Mouse (Mus musculus) heart, embryonic 14.5 days (tissue): ENCODE data around the gene Rptn. TPM values are rescaled to one million over a fixed set of nuclear protein-coding genes. Genes with fewer than 3 reads are reported as not detected.

Experiments used
- ATAC-seq: fragments of 200-750 bp; cut with Nextera tagmentation; 2 replicates; pipeline ENCODE4 v1.8.0; 2017; ENCODE audit warnings: low read depth, moderate TSS enrichment; ENCODE audit not compliant: insufficient number of reproducible peaks, insufficient read depth, low FRiP score
- H3K27ac ChIP-seq, 2 experiments: fragments of 200-500 bp in 1 of 2; fragments of 300-500 bp in 1 of 2; sonication (generic) in 1 of 2; replicated peaks in 1 of 2; 2 replicates each; pipeline ENCODE4 v1.5.1; 2012 to 2014; ENCODE audit warnings: low read depth in 2 of 2, low read length in 2 of 2, control low read depth in 1 of 2, mild to moderate bottlenecking in 1 of 2, mixed read lengths in 1 of 2; ENCODE audit not compliant: control insufficient read depth in 1 of 2, insufficient read depth in 1 of 2
- H3K27me3 ChIP-seq: fragments of 300-500 bp; sonication (generic); 2 replicates; pipeline ENCODE4 v1.6.1; 2014; ENCODE audit warnings: mild to moderate bottlenecking, low read length, control low read depth; ENCODE audit not compliant: control insufficient read depth, insufficient read depth
- H3K36me3 ChIP-seq: fragments of 300-500 bp; sonication (generic); 2 replicates; pipeline ENCODE4 v1.6.1; 2014; ENCODE audit warnings: mild to moderate bottlenecking, control low read depth, low read length, mixed read lengths; ENCODE audit not compliant: control insufficient read depth, insufficient read depth
- H3K4me1 ChIP-seq, 2 experiments: fragments of 200-500 bp in 1 of 2; fragments of 300-500 bp in 1 of 2; sonication (generic) in 1 of 2; 2 replicates each; pipeline ENCODE4 v1.6.1; 2012 to 2014; ENCODE audit warnings: low read length in 2 of 2, control low read depth in 1 of 2, mixed read lengths in 1 of 2; ENCODE audit not compliant: control insufficient read depth in 2 of 2, insufficient read depth in 2 of 2
- H3K4me2 ChIP-seq: fragments of 300-500 bp; sonication (generic); 2 replicates; pipeline ENCODE4 v1.6.1; 2014; ENCODE audit warnings: mild to moderate bottlenecking, low read length
- H3K4me3 ChIP-seq, 2 experiments: fragments of 200-500 bp in 1 of 2; fragments of 300-500 bp in 1 of 2; sonication (generic) in 1 of 2; 2 replicates each; pipeline ENCODE4 v1.5.1; 2012 to 2014; ENCODE audit warnings: low read length in 2 of 2, mild to moderate bottlenecking in 2 of 2, control low read depth in 1 of 2, low read depth in 1 of 2, moderate library complexity in 1 of 2; ENCODE audit not compliant: control insufficient read depth in 1 of 2, insufficient read depth in 1 of 2
- H3K9ac ChIP-seq: fragments of 300-500 bp; sonication (generic); 2 replicates; pipeline ENCODE4 v1.6.1; 2014; ENCODE audit warnings: mild to moderate bottlenecking, low read length
- H3K9me3 ChIP-seq: fragments of 300-500 bp; sonication (generic); 2 replicates; pipeline ENCODE4 v1.6.1; 2016; ENCODE audit warnings: low read length, control low read depth; ENCODE audit not compliant: control insufficient read depth
- WGBS: fragments of 180-500 bp; shearing (Covaris S2); extraction: QIAGEN DNeasy Blood & Tissue Kit; methylation state at CpG from one replicate; pipeline ENCODE4 v1.1.7; 2014; 5-methylcytosine and 5-hydroxymethylcytosine counted together
- polyA plus RNA-seq: library from polyadenylated mRNA; unstranded; fragments of >200 nt; fragmentation: Nextera tagmentation; extraction: Ambion mirVana; gene quantifications from 2 replicates; pipeline ENCODE4 v1.2.1, GENCODE M21; 2014

Rptn gene
- polyA plus RNA-seq: not detected in 2 replicates

GRCm38 (mm10) chr3:93393366-93393765, at the start of gene Rptn:
Rptn (plus strand) TSS chr3:93393699.
- Histone ChIP-seq H3K4me1 (no peaks in the 10 kb centered on the region), H3K27me3 (no peaks in the 10 kb centered on the region), H3K9ac (no peak within 1 kb of the TSS), H3K36me3 (no peaks in the 10 kb centered on the region), H3K27ac (no peak within 1 kb of the TSS), H3K9me3 (no peaks in the 10 kb centered on the region), H3K4me2 (no peak within 1 kb of the TSS), H3K4me3 (no peak within 1 kb of the TSS)
- 73% methylated on average over 2 of the region's 2 CpGs for WGBS
- ATAC-seq: no peak

DNA sequence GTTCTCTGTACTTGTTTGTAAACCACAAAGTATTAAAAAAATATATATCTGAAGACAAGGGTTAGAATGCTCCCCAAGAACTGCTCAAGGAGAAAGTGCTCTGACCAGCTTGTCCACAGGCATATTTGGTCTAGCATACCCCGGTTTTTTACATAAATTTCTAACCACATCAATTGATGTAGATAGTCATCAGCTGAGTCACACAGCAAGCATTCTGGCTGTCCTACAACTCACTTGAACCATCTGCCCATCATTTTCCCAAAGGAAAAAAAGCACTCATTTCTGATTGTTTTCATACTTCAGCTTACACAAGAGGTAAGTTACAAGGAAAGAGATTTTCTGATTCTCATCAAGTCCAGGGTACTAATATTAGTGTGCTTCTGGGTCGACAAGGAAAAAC, 46.6 kb upstream of the Rptn start:
- no peaks in the 10 kb centered on the region for H3K9me3 ChIP-seq
- 62% methylated on average over 2 of the region's 2 CpGs for WGBS
- no peaks in the 10 kb centered on the region for H3K4me1 ChIP-seq

GRCm38 (mm10) chr3:93360045-93360444, 33.5 kb upstream of the Rptn start:
- 15% methylated on average over 7 of the region's 7 CpGs for WGBS
- no peak for ATAC-seq
- no peak overlapping the region for H3K27ac ChIP-seq

More for the DNA sequence above, 46.6 kb upstream of the Rptn start:
- ATAC-seq: no peak
- H3K27me3 ChIP-seq: no peaks in the 10 kb centered on the region
- H3K9ac ChIP-seq: no peak overlapping the region
- H3K4me2 ChIP-seq: no peak overlapping the region
- H3K4me3 ChIP-seq: no peak overlapping the region
- H3K36me3 ChIP-seq: no peaks in the 10 kb centered on the region
- no peak overlapping the region for H3K27ac ChIP-seq

GRCm38 (mm10) chr3:93361933-93362574, 31.4 kb upstream of the Rptn start:
- H3K4me1 ChIP-seq: 0 out of 4 replicates have a peak, but pooled peaks cover 0 to 3% of the 10 kb centered on the region in 2 experiments
- no peaks in the 10 kb centered on the region for H3K27me3 ChIP-seq
- no peaks in the 10 kb centered on the region for H3K9me3 ChIP-seq
- H3K9ac ChIP-seq: no peak overlapping the region
- WGBS: 12% methylated on average over 10 of the region's 10 CpGs
- no peaks in the 10 kb centered on the region for H3K36me3 ChIP-seq
- no peak for ATAC-seq
- H3K4me3 ChIP-seq: no peak overlapping the region
- peak overlapping the region; percentile 32 for H3K4me2 ChIP-seq
- no peak overlapping the region for H3K27ac ChIP-seq

More at GRCm38 (mm10) chr3:93360045-93360444, 33.5 kb upstream of the Rptn start:
- Histone ChIP-seq H3K4me3 (no peak overlapping the region), H3K27me3 (no peaks in the 10 kb centered on the region), H3K36me3 (no peaks in the 10 kb centered on the region), H3K4me2 (no peak overlapping the region), H3K4me1 (0 out of 4 replicates have a peak, but pooled peaks cover 0 to 3% of the 10 kb centered on the region in 2 experiments), H3K9ac (no peak overlapping the region), H3K9me3 (no peaks in the 10 kb centered on the region)

DNA sequence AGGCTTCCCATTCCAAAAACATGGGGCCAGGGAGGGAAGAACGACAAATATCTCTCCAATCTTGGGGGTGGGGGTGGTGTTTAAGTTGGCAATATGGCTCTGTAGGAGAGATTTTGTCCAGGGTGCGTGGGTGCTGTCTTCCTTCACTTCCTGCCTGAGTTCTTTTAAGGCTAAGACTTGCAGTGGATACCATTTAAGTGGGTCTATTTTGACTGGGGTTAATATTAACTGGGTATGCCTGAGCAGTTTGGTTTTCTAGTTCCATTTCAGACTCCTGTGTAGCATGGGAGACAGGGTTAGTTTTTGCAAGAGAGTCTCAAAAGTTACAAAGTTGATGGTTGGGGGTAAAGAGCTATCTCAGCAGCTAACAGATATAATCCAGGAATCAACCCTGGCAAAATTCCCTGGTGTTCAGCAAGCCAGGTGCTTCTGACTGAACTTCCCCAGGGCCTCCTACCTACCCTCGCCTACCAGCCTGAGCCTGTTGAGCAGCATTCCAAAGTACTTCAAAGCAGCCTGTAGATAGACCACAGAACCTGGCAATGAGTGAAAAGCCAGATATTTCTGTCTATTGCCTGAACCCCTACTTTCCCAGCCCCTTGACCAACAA, 26.4 kb upstream of the Rptn start:
- WGBS: 44% methylated on average over 3 of the region's 3 CpGs
- ATAC-seq: no peak

DNA sequence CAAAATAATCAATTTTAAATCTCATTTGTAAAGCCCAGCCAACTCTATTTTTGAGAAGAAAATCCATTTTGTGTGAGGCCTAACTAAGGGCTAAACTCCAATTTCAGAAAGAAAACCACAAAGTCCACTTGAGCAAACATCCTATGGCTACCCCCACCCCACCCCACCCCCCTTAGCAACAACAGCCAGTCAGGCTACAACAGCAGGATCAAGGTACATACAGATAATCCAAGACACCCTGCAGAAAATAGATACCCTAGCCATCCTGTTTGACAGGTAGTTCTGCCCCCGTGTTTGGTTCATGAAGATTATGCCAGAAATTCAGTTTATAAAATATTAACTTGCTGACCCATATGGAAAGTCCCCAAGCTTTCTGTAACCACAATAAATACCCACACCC, 25.3 kb upstream of the Rptn start:
- no peak overlapping the region for H3K4me2 ChIP-seq
- H3K27me3 ChIP-seq: no peaks in the 10 kb centered on the region
- no peaks in the 10 kb centered on the region for H3K36me3 ChIP-seq
- H3K9me3 ChIP-seq: no peaks in the 10 kb centered on the region
- no peak overlapping the region for H3K9ac ChIP-seq
- no peak overlapping the region for H3K4me3 ChIP-seq
- H3K4me1 ChIP-seq: no peaks in the 10 kb centered on the region
- WGBS: 59% methylated on average over 1 of the region's 1 CpGs
- ATAC-seq: no peak
- no peak overlapping the region for H3K27ac ChIP-seq

More for the DNA sequence above, 26.4 kb upstream of the Rptn start:
- no peaks in the 10 kb centered on the region for H3K27me3 ChIP-seq
- no peak overlapping the region for H3K9ac ChIP-seq
- H3K4me3 ChIP-seq: no peak overlapping the region
- no peak overlapping the region for H3K27ac ChIP-seq
- H3K9me3 ChIP-seq: no peaks in the 10 kb centered on the region
- no peak overlapping the region for H3K4me2 ChIP-seq
- H3K4me1 ChIP-seq: 0 out of 4 replicates have a peak, but pooled peaks cover 0 to 3% of the 10 kb centered on the region in 2 experiments
- no peaks in the 10 kb centered on the region for H3K36me3 ChIP-seq

DNA sequence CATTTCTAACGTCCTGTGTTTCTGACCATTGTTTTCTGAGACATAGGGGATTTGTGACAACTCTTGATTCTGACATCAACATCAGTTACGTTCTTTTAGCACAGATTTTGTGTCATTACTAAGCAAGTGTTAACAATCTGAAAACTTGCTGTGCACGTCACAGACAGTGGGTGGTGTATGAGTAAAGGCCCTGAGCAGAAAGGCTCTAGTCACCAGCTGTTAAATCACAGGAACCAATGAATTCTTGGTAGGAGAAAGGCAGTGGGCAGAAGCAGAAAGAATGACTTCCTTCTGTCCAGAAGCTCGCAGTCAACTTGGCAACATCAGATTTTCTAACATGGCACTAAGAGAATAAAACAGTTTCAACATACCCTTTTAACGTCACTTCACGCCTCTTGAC, 20.1 kb upstream of the Rptn start:
- Histone ChIP-seq H3K9me3 (no peaks in the 10 kb centered on the region), H3K36me3 (no peaks in the 10 kb centered on the region), H3K27me3 (no peaks in the 10 kb centered on the region), H3K4me2 (no peak overlapping the region), H3K4me3 (no peak overlapping the region), H3K4me1 (no peaks in the 10 kb centered on the region), H3K27ac (no peak overlapping the region), H3K9ac (no peak overlapping the region)
- 69% methylated on average over 6 of the region's 6 CpGs for WGBS
- ATAC-seq: no peak
